Mouse (Mus musculus) granulocyte monocyte progenitor cell, adult 5-6 weeks (primary cell): ENCODE measurements around the gene Ttyh2. TPM values are rescaled to one million over a fixed set of nuclear protein-coding genes. Genes with fewer than 3 reads are reported as not detected.

Experiments
- ATAC-seq: replicated peaks from 2 replicates; pipeline ENCODE4 v1.8.0; 2016; ENCODE audit warnings: mild to moderate bottlenecking, moderate TSS enrichment, inconsistent platforms; ENCODE audit not compliant: poor library complexity, severe bottlenecking
- total RNA-seq, 2 experiments: library from RNA; stranded (forward) in 1 of 2; stranded (reverse) in 1 of 2; fragments of 200-712, 200-1000 nt in 1 of 2; fragments of >200 nt in 1 of 2; fragmentation: Nextera tagmentation in 1 of 2; gene quantifications; 2 replicates each; pipeline ENCODE4 v1.2.3; 2014 to 2017

Ttyh2 gene
- total RNA-seq, 2 experiments from 2014 or later = 4.0 to 6.5 TPM

DNA sequence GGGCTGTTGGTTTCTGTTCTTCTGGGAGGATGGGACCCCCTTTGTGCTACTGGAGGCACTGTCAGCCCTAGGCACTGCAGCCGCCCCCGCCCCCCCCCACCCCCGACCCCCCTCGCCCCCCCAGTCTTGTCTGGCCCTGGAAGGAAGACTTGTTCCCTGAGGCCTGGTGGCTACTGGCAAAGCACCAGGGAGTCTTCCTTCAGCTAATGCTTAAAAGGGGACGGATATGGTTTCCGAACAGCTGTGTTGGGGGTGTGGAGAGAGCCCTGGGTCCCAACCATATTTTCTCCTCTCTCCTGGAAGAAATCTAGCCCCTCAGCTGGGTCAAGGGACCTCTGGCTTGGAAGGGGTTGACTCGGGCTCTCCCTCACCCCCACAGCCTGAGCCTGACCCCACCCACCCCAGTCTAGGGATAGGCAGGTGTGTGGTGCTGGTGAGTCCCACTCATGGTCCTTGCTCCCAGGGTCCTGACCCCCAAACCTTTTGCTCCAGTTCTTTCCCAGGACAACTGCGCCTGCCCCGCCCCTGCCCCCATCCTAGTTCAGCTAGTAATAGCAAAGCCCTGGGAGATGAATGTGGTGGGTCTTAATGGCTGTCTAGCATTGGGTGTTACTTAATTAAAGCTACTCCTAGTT lies 1.8 kb downstream of the Ttyh2 start:
- no peak for ATAC-seq

DNA sequence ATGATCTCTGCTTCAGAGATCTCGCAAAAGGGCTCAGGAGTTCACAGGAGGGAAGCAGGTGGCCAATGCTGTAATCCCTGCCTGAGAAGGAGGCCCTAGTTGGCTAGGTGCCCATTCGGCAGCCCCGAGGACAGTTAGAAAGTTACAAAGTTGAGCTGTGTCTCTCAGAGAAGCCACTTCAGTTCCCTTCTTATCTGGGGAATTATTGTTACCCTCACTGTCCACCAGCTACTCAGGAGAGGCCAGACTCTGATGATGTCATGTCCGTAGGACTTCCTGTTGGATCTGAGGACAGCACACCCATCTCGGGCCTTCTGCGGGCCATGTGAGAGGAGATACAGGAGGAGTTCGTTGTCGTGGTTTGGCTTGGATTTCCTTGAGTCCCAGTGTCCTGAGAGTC lies 4.4 kb downstream of the Ttyh2 start:
- ATAC-seq = no peak

DNA sequence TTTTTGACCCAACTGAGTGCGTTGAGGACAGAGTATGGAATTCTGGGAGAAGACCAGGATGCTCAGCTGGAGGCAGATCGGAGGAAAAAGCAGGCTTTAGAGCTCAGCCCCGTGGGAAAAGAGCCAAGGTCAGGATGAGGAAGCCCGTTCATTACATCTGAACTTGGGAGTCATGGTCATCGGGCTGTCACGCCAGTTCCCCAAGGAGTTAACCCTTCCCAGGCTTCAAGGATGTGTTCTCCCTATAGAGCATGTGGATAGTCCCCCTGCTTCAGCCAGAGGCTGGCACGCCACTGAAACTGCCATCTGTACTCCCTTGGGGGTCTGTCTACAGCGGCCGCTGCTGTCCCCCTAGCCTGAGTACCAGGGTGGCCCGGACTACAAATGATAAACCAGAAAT lies 5.1 kb downstream of the Ttyh2 start:
- no peak for ATAC-seq

DNA sequence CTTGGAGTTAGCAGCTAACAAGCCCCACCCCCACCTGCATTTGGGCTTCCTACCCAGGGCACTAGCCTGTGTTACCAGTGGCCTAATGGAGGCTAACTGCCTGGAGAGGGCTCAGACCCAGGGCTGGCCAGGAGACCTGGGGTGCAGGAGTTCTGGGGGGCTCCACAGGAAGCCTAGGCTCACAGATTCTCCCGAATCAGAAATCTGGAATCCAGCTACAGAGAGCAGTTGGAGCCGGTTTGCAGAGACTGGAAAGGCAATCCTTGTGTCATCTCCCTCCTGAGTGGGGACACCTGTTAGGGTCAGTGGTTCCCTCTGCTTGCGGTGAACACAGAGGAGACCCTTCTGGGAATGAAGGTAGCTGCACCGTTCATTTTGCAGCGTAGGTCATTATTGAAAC lies 5.8 kb downstream of the Ttyh2 start:
- ATAC-seq = no peak

DNA sequence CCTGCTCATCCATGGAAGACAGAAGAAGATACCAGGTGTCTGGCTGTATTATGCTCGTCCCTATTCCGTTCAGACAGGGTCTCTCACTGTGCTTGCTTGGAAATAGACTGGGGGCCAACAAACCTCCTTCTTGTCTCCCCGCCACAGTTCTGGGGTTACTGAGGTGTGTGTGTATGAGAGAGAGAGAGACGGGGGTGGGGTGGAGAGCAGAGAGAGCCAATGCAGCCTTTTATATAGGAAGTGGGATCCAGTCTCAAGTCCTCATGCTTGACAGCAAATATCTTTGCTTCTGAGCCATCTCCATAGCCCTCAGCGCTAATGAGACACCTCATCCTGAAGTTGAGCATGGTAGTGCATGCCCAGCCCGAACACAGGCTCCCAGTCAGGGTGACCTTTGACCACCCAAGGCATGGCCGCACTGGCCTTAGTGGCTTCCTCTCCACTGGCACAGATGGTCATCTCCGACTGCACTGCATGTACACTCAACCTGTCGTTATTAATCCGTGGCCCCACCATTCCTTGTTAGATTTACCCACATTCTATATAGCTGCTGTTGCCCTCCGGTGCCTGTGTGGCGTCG lies 7.2 kb downstream of the Ttyh2 start:
- no peak for ATAC-seq

DNA sequence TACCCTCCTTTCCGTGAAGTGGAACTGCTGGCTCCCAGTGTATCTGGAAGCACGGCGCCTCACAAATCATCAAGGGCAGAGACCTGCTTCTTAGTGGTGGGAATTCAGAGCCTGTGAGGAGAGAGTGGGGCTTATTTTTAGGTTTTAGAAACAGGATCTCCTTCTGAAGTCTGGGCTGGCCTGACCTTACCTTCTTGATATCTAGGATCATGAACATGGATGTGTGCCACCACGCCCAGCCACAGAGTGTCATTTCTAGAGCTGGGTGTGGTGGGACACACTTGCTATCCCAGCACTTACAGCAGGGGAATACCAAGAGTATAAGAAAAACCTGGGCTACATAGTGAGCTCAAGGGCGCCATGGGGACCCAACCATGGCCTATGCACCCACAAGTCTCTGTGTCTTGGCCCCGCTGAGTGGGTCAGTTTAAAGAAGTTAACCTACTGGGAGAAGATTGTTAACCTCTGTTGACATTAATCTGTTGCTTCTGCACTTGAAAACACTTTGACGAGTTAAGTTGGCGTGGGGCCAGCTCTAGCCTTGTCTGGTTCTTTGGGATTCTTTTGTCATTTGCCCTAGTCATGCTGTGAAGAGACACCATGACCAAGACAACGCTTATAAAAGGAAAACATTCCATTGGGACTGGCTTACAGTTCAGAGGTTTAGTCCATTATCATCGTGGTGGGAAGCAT lies 7.9 kb downstream of the Ttyh2 start:
- no peak for ATAC-seq

DNA sequence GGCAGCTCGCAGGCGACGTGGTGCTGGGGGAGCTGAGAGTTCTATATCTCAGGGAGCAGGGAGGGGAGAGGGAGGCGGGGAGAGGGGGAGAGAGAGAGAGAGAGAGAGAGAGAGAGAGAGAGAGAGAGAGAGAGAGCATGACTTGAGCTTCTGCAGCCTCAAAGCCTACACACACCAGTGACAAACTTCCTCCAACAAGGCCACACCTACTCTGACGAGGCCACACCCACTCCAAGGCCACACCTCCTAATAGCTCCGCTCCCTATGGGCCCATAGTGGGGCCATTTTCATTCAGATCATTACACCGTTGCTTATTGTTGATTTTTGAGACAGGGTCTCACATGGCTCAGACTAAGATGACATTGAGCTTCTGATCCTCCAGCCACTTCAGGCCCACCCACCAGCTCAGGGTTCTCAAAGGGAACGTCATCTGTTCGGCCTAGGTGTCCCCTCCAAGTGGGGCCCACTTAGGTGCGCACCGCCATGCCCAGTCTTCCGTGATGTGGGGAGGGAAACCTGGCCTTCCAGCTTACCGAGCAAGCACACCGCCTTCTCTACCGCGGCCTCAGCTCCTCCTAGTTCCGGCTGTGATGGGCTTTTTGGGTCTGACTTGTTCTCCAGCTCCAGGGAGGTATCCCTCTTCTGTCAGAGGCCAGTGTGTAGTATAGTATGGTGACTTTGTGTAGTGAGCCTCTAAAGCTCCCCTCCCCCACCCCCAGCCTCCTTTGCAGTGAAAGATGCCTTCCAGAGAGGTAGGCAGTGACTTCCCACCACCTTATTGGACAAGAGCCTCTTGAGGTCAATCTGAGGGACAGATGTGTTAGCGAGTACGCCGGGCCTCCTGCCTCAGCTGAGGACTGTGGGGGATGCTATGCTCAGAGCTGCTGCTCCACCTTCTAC lies 8.7 kb downstream of the Ttyh2 start:
- peak; percentile 44; the same call in 1 of the 2 replicates for ATAC-seq

DNA sequence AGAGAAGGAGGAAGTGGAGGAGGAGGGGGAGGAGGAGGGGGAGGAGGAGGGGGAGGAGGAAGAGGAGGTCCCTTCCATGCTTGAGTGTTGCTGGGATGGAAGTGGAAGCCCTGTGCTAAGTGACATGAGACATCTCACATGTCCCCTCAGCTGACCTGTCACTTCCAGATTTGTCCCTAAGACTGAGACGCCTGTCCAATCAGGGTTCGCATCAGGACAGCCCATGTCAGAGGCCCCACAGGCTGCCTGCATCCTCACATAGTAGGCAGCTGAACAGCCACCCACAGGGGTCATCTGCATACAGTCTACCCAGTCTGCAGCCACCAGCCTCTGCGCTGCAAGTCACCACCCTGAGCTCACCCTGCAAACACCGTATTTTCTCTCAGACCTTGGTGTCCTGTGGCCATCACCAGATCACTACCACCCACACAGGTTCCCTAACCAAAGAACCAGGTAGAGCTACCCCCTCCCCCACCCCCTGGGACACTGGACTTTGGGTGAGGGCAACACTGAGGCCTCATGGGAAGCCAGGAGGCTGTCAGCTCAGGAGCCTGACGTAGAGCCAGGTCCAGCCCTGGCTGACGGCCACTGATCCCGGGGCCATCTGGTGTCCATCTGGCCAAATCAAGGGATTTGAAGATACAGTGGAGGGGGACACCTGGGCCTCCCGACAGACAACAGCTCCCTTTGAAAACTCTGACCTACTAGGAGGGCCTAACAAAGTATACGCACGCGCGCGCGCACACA lies 9.6 kb downstream of the Ttyh2 start:
- peak; percentile 12; the same call in 1 of the 2 replicates for ATAC-seq

DNA sequence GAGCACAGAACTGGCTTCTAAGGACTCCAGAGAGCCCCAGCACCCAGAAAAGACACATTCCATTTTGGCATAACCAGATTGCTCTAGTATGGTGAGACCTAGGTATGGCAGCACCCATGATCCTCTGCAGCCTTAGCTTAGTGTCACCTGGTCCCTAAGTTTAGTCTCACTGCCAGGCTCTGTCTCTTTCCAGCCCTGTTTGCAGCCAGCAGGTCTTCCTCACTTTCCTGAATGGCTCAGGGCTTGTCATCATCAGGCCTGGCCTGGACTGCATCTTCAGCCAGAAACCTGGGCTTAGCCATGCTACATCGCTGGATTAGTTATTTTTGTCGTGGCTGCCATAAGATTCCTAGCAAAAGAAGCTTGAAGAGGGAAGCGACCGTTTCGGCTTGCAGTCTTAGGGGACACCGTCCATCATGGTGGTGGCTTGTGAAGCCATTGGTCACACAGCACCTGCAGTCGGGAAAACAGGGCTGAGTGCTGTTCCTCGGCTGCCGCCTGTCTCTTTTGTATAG lies 10.4 kb downstream of the Ttyh2 start:
- ATAC-seq = no peak

DNA sequence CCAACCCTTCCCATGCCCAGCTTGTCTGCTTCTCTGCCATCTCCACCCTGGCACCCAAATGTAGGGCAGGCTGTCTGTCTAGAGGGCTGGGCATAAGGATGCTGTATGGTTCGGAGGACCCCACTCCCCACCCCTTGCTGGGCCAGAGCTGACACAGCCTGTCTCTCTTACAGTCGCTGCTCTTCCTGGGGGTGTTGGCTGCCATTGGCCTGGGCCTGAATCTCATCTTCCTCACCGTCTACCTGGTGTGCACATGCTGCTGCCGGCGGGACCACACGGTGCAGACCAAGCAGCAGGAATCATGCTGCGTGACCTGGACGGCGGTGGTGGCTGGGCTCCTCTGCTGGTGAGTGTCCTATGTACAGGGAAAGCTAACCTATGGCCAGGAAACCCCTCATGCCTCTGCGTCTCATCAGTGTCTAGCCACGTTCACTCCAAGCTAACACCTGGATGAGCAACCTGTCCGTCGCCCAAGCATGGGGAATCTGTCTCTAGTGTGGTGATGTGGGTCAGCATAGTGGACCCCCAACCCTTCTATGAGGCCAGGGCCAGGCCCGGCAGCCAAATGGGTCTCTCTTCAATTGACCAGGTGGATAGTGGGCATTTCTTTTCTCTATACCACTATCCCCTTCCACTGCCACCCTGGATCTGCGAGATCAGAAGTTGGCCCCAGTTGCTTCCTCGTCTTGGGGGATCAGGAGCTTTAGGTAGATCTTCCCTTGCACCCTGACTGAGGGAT lies 11.2 kb downstream of the Ttyh2 start:
- ATAC-seq = no peak

DNA sequence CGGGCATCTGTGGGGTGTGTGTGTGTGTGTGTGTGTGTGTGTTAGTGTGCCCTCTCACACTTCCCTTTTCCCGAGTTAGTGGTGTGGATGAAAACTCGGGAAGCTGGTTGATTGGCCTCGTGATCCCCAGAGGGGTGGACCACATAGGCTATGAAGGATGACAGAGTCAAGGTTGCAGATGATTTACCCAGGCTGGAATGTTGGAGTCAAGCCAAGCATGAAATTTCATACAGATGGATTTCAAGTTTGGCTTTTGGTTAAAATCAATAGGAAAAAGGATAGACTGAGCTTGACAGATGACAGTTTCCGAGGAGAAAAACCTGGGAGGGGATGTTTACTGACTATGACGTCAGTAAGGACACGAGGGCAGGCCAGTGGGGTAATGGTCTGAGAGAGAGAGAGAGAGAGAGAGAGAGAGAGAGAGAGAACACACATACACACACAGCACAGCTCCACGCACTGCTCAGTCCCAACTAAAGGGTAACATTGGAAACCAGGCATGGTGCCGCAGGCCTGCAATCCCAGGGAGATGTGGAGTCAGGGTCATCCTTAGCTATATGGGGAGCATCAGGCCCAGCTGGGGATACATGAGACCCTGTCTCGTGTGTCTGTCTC lies 12.4 kb downstream of the Ttyh2 start:
- no peak for ATAC-seq

DNA sequence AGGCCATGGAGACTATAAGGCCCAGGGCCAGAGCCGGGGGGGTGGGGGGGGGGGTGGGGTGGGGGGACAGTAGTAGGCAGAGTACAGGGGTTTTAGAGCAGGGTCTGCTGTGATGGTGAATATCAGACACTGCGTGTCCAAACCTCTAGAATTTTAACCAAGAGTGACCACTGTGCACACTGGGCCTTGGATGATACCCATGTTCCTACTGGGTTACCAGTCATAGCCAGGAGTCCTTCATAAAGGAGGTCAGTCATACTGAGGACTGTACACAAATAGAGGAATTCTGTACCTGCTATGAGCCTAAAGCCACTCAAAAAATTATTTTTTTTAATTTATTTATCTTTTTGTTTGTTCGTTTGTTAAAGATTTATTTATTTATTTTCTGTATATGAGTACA lies 13.5 kb downstream of the Ttyh2 start:
- ATAC-seq = no peak

DNA sequence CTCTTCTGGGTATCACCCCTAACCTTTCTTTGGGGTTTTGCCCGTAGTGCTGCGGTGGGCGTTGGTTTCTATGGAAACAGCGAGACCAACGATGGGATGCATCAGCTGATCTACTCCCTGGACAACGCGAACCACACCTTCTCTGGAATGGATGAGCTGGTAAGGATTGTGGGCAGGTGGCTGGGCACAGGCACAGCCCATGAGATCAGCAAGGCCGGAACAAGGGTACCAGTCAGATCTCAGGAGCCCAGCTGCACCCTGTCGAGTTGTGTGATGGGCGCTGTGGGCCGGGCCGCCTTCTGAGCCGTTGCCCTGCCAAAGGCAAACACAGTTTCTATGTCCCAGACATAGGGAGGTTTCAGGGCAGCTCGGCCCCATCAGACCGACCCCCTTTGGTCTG lies 15.0 kb downstream of the Ttyh2 start:
- ATAC-seq = no peak

DNA sequence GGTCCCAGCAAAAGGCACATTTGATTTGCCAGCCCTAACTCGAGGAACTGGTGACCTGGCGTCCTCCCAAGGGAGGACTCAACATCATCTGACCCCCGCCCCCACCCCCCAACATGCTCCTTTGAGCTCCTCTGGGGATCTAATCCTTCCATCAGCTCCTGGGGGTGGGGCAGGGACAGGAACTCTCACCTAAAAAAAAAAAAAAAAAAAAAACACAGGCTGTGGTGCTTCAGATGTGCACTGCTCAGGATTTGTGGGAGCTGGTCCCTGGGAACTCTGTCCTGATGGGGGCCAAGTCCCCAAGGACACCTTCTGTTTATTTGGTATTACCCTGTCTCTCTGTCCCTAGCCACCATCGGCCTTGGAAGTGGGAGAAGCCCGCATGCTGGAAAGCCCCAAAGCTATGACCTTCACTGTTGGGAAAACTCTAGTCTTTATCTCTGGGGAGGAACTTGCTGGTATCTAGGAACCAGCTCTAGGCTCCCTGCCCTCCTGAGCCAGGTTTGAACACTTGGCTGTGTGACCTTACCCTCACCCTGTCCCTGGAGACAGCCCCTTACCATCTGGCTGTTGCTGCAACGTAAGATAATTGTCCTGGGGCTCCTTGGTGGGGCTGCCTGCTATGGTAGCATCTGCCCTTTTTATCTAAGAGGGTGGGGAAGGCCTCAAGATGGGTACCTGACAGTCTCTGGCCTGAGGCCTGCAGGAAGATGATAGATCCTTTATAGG lies 16.4 kb downstream of the Ttyh2 start:
- ATAC-seq = no peak

DNA sequence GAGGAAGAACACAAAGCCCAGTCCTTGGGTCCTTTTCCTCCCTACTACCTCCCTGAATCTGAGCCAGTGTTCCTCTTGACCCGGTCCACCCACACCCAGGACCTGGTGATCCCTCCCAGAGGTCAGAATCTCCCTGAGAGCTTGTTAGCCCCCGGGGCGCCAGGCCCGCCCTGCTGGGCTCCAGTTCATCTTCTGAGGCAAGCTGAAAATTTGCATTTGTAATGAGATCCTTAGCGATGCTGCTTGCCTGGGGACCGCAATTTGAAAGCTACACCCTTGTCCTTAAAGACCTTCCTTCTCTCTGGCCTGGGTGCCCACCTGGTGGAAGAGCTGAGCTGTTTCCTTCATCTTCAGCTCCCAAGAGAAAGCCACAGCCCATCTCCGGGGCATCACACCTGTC lies 17.4 kb downstream of the Ttyh2 start:
- ATAC-seq = no peak

DNA sequence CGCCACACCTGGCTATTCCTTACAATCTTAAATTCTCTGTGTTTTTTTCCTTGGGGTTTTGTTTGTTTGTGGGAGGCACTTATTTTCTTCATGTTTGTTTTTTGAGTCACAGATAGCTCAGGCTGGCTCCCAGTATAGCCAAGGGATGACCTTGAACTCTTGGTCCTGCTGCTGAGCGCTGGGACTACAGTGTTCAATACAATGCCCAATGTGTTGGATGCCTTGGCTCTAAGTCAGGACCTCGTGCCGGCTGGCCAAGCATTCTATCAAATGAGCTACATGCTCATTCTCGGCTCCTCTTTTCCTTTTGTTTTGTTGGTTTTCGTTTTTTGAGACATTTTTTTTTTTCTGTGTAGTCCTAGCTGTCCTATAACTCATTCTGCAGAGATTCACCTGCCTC lies 18.2 kb downstream of the Ttyh2 start:
- no peak for ATAC-seq

DNA sequence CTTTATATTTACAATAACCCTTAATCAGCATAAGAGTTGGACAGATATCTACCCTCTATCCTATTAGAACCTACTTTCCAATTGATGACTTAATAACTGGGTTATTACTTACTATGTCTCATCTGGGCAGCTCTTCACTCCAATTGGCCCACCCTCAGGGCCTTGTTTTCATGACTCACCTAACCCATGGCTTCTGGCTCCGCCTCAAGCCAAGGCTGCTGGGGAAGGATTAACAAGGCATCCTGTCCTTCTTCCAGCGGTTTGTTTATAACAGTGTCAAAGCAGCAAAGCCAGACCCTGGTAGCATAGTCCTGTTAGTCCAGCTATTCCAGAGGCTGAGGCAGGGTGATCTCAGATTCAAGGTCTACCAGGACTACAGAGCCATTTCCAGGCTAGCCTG lies 19.2 kb downstream of the Ttyh2 start:
- no peak for ATAC-seq

DNA sequence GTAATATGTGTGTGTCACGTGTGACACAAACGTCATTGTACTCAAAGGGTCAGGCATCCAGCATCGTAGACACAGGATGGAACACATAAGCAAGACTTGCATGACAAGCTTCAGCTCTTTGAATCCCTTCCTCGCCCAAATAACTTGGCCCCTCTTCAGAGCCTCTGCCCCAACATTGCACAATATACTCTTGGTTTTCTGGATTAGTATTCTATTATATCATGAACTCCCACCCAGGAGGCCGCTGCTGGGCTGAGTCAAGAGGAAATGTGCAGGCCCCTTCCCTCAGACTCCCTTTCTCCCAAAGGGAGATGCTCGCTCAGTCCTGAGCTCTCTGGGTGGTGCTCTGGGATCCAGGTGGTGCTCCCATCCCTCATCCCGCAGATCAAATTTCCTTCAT lies 23.3 kb downstream of the Ttyh2 start:
- no peak for ATAC-seq
